Mouse (Mus musculus) lung, embryonic 16.5 days (tissue): ENCODE data around the gene Acap2. TPM values are rescaled to one million over a fixed set of nuclear protein-coding genes. Genes with fewer than 3 reads are reported as not detected.

ENCODE experiments used
- ATAC-seq: fragments of 200-750 bp; cut with Nextera tagmentation; 2 replicates; pipeline ENCODE4 v1.8.0; 2017; ENCODE audit warnings: low read depth, mild to moderate bottlenecking, moderate library complexity
- H3K27ac ChIP-seq: fragments of 300-500 bp; sonication (generic); 2 replicates; pipeline ENCODE4 v1.5.1; 2014; ENCODE audit warnings: mild to moderate bottlenecking, control low read depth, low read length
- H3K27me3 ChIP-seq: fragments of 300-500 bp; sonication (generic); 2 replicates; pipeline ENCODE4 v1.6.1; 2014; ENCODE audit warnings: low read depth, low read length, mixed read lengths; ENCODE audit not compliant: control insufficient read depth, insufficient read depth
- H3K36me3 ChIP-seq: fragments of 300-500 bp; sonication (generic); 2 replicates; pipeline ENCODE4 v1.6.1; 2014; ENCODE audit warnings: low read length; ENCODE audit not compliant: control insufficient read depth, insufficient read depth
- H3K4me1 ChIP-seq: fragments of 300-500 bp; sonication (generic); replicated peaks from 2 replicates; pipeline ENCODE4 v1.6.1; 2014; ENCODE audit warnings: low read length, mixed read lengths; ENCODE audit not compliant: control insufficient read depth, insufficient read depth
- H3K4me2 ChIP-seq: fragments of 300-500 bp; sonication (generic); 2 replicates; pipeline ENCODE4 v1.6.1; 2014; ENCODE audit warnings: low read depth, low read length, control low read depth
- H3K4me3 ChIP-seq: fragments of 300-500 bp; sonication (generic); 2 replicates; pipeline ENCODE4 v1.5.1; 2014; ENCODE audit warnings: mild to moderate bottlenecking, low read length, control low read depth
- H3K9ac ChIP-seq: fragments of 300-500 bp; sonication (generic); 2 replicates; pipeline ENCODE4 v1.6.1; 2014; ENCODE audit warnings: low read length, control low read depth
- H3K9me3 ChIP-seq: fragments of 300-500 bp; sonication (generic); 2 replicates; pipeline ENCODE4 v1.6.1; 2016; ENCODE audit warnings: low read length; ENCODE audit not compliant: control insufficient read depth
- WGBS: fragments of 180-500 bp; shearing (Covaris S2); extraction: QIAGEN DNeasy Blood & Tissue Kit; methylation state at CpG from one replicate; pipeline ENCODE4 v1.1.7; 2014; 5-methylcytosine and 5-hydroxymethylcytosine counted together
- polyA plus RNA-seq: library from polyadenylated mRNA; unstranded; fragments of >200 nt; fragmentation: Nextera tagmentation; extraction: Ambion mirVana; gene quantifications from 2 replicates; pipeline ENCODE4 v1.2.1, GENCODE M21; 2015

The Acap2 gene
- polyA plus RNA-seq, 1 experiment from 2014 or later: 27.3 TPM

GRCm38 (mm10) chr16:31043136-31043535, 157.9 kb downstream of the Acap2 start:
- 80% methylated on average over 5 of the region's 5 CpGs for WGBS
- H3K4me2 ChIP-seq: no peak overlapping the region
- H3K27me3 ChIP-seq: no peaks in the 10 kb centered on the region
- H3K9me3 ChIP-seq: no peaks in the 10 kb centered on the region
- H3K27ac ChIP-seq: no peak overlapping the region
- no peak for ATAC-seq
- H3K36me3 ChIP-seq: no peaks in the 10 kb centered on the region
- H3K9ac ChIP-seq: no peak overlapping the region
- H3K4me1 ChIP-seq: peaks cover 9% of the 10 kb centered on the region
- no peak overlapping the region for H3K4me3 ChIP-seq

Other genes starting within 250 kb of the Acap2 start
- 6.9 and 11.7 TPM in 2 replicates for gene Xxylt1, start 119.8 kb downstream of the Acap2 start, polyA plus RNA-seq
- 110 and 116 TPM in 2 replicates for gene Ppp1r2, start 74.0 kb upstream of the Acap2 start, polyA plus RNA-seq
- 0.38 and 1.2 TPM in 2 replicates for gene Apod, start 113.6 kb upstream of the Acap2 start, polyA plus RNA-seq
- gene Bdh1, start 221.0 kb upstream of the Acap2 start, polyA plus RNA-seq: 4.5 and 6.5 TPM in 2 replicates